Mouse (Mus musculus) midbrain, embryonic 16.5 days (tissue): ENCODE measurements around the gene Iqschfp. TPM values are rescaled to one million over a fixed set of nuclear protein-coding genes. Genes with fewer than 3 reads are reported as not detected.
A peak's percentile ranks its signal among the peaks of the same experiment; 100 is the strongest.

Experiments
- ATAC-seq: fragments of 200-750 bp; cut with Nextera tagmentation; 2 replicates; pipeline ENCODE4 v1.8.0; 2017; ENCODE audit warnings: moderate TSS enrichment
- H3K27ac ChIP-seq: fragments of 300-500 bp; sonication (generic); 2 replicates; pipeline ENCODE4 v1.5.1; 2014; ENCODE audit warnings: mild to moderate bottlenecking, low read length, mixed read lengths
- H3K27me3 ChIP-seq: fragments of 300-500 bp; sonication (generic); 2 replicates; pipeline ENCODE4 v1.6.1; 2014; ENCODE audit warnings: low read depth, low read length, mixed read lengths; ENCODE audit not compliant: control insufficient read depth, insufficient read depth
- H3K36me3 ChIP-seq: fragments of 300-500 bp; sonication (generic); 2 replicates; pipeline ENCODE4 v1.6.1; 2014; ENCODE audit warnings: mild to moderate bottlenecking, low read length, moderate library complexity, mixed read lengths; ENCODE audit not compliant: control insufficient read depth, insufficient read depth
- H3K4me1 ChIP-seq: fragments of 300-500 bp; sonication (generic); 2 replicates; pipeline ENCODE4 v1.6.1; 2014; ENCODE audit warnings: mild to moderate bottlenecking, low read length, mixed read lengths; ENCODE audit not compliant: control insufficient read depth, insufficient read depth
- H3K4me2 ChIP-seq: fragments of 300-500 bp; sonication (generic); 2 replicates; pipeline ENCODE4 v1.6.1; 2014; ENCODE audit warnings: mild to moderate bottlenecking, low read length, mixed read lengths
- H3K4me3 ChIP-seq: fragments of 300-500 bp; sonication (generic); 2 replicates; pipeline ENCODE4 v1.5.1; 2014; ENCODE audit warnings: low read depth, mild to moderate bottlenecking, low read length, moderate library complexity, mixed read lengths
- H3K9ac ChIP-seq: fragments of 300-500 bp; sonication (generic); 2 replicates; pipeline ENCODE4 v1.6.1; 2014; ENCODE audit warnings: low read depth, low read length, mixed read lengths
- H3K9me3 ChIP-seq: fragments of 300-500 bp; sonication (generic); replicated peaks from 2 replicates; pipeline ENCODE4 v1.6.1; 2014; ENCODE audit warnings: mild to moderate bottlenecking, low read length, mixed read lengths; ENCODE audit not compliant: control insufficient read depth, poor library complexity, severe bottlenecking
- WGBS: fragments of 180-500 bp; shearing (Covaris S2); extraction: QIAGEN DNeasy Blood & Tissue Kit; methylation state at CpG from one replicate; pipeline ENCODE4 v1.1.7; 2014; 5-methylcytosine and 5-hydroxymethylcytosine counted together
- polyA plus RNA-seq: library from polyadenylated mRNA; unstranded; fragments of >200 nt; fragmentation: Nextera tagmentation; extraction: Ambion mirVana; gene quantifications from 2 replicates; pipeline ENCODE4 v1.2.1, GENCODE M21; 2015

Gene Iqschfp
- polyA plus RNA-seq, 1 experiment from 2014 or later: 6.7 TPM

GRCm38 (mm10) chr3:68563922-68564321, 671.9 kb downstream of the Iqschfp start:
- Histone ChIP-seq H3K4me3 (no peak overlapping the region), H3K4me1 (peaks cover 4% of the 10 kb centered on the region; the same call in 1 of the 2 replicates), H3K27ac (no peak overlapping the region), H3K27me3 (no peaks in the 10 kb centered on the region), H3K9me3 (no peaks in the 10 kb centered on the region), H3K36me3 (no peaks in the 10 kb centered on the region), H3K4me2 (no peak overlapping the region), H3K9ac (no peak overlapping the region)
- 61% methylated on average over 8 of the region's 8 CpGs for WGBS
- peak; percentile 43; the same call in 1 of the 2 replicates for ATAC-seq

- Histone ChIP-seq H3K9ac (no peak overlapping the region), H3K4me1 (peaks cover 4% of the 10 kb centered on the region; the same call in 1 of the 2 replicates), H3K4me2 (no peak overlapping the region), H3K27me3 (no peaks in the 10 kb centered on the region), H3K36me3 (no peaks in the 10 kb centered on the region), H3K9me3 (no peaks in the 10 kb centered on the region), H3K4me3 (no peak overlapping the region), H3K27ac (no peak overlapping the region)
- WGBS: 44% methylated on average over 10 of the region's 10 CpGs
- no peak for ATAC-seq
Observed at GRCm38 (mm10) chr3:68564978-68565674, 673.1 kb downstream of the Iqschfp start.

DNA sequence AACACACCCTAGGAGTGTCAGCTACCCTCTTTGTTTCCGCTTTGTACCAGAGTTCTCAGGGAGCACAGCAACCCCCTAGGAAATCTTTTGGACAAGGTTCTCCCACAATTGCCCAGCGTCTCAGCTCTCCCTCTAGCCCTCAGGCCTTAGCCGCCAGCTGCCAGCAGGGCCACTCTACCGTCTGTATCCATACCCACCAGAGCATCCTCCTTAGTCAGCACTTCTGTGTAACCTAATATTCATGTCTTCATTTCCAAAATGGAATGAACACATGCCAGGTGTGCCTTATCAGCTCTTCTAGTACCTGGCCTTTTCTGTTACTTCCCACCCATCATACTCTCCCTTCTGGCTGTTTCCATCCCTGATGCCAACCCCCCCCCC, 673.6 kb downstream of the Iqschfp start:
- Histone ChIP-seq H3K27ac (no peak overlapping the region), H3K4me3 (no peak overlapping the region), H3K9ac (no peak overlapping the region), H3K4me1 (peaks cover 4% of the 10 kb centered on the region; the same call in 1 of the 2 replicates), H3K36me3 (no peaks in the 10 kb centered on the region), H3K4me2 (no peak overlapping the region), H3K27me3 (no peaks in the 10 kb centered on the region), H3K9me3 (no peaks in the 10 kb centered on the region)
- 0 out of 2 replicates have a peak, but pooled peaks have one; percentile 16 for ATAC-seq
- 34% methylated on average over 4 of the region's 4 CpGs for WGBS

- Histone ChIP-seq H3K4me2 (no peak overlapping the region), H3K9ac (no peak overlapping the region), H3K36me3 (no peaks in the 10 kb centered on the region), H3K27ac (no peak overlapping the region), H3K27me3 (no peaks in the 10 kb centered on the region), H3K4me3 (no peak overlapping the region), H3K4me1 (peaks cover 4% of the 10 kb centered on the region; the same call in 1 of the 2 replicates), H3K9me3 (no peaks in the 10 kb centered on the region)
- ATAC-seq: no peak
- WGBS: 84% methylated on average over 7 of the region's 7 CpGs
Observed at GRCm38 (mm10) chr3:68567581-68567980, 675.5 kb downstream of the Iqschfp start.

- H3K36me3 ChIP-seq: no peaks in the 10 kb centered on the region
- no peak overlapping the region for H3K9ac ChIP-seq
- no peak overlapping the region for H3K27ac ChIP-seq
- H3K4me3 ChIP-seq: no peak overlapping the region
- no peaks in the 10 kb centered on the region for H3K9me3 ChIP-seq
- H3K4me2 ChIP-seq: no peak overlapping the region
- peaks cover 5% of the 10 kb centered on the region; the same call in 1 of the 2 replicates for H3K4me1 ChIP-seq
- ATAC-seq: no peak
- WGBS: 85% methylated on average over 3 of the region's 3 CpGs
- H3K27me3 ChIP-seq: no peaks in the 10 kb centered on the region
Observed at GRCm38 (mm10) chr3:68568149-68568548, 676.1 kb downstream of the Iqschfp start.

DNA sequence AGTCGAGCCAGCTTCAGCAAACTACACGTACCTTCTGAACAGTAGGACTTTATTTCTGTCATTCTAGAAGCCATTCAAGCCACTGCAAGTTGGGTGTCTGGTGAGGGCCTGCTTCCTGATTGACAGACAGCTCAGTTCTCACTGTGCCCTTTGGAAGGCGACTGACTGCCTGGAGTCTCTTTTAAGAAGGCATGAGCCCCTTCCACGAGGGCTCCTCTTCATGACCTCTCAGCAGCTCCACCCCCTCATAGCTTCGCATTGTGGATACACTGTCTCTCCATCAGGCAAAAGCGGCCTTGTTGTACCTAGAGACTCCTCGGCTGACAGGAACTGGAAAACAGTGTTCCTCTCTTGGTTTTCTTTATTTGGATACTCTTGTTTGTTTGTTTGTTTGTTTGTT, 676.7 kb downstream of the Iqschfp start:
- Histone ChIP-seq H3K9ac (no peak overlapping the region), H3K4me2 (no peak overlapping the region)

DNA sequence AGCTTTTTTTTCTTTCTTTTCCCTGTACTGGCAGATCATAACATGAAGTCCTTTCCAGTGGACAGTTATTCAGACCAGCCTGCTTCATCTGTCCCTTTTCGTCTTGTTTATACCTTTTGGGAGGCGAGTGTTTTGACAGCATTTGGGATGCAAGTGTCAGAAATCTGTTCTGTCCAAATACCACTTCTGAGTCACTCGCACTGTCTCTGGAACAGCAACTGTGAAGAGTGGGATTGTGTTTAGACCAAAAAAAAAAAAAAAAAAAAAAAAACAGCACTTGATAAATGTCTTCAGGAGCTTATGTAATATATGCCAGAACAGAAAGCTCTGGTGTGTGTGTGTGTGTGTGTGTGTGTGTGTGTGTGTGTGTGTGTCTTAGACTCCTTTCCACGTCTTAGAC, 678.3 kb downstream of the Iqschfp start:
- no peak overlapping the region for H3K4me2 ChIP-seq
- H3K27ac ChIP-seq: no peak overlapping the region
- H3K36me3 ChIP-seq: no peaks in the 10 kb centered on the region
- H3K9me3 ChIP-seq: no peaks in the 10 kb centered on the region
- no peak overlapping the region for H3K9ac ChIP-seq
- 88% methylated on average over 4 of the region's 4 CpGs for WGBS
- H3K27me3 ChIP-seq: no peaks in the 10 kb centered on the region
- ATAC-seq: no peak
- no peak overlapping the region for H3K4me3 ChIP-seq
- H3K4me1 ChIP-seq: peaks cover 16% of the 10 kb centered on the region

More for the DNA sequence above, 676.7 kb downstream of the Iqschfp start:
- Histone ChIP-seq H3K27ac (no peak overlapping the region), H3K36me3 (no peaks in the 10 kb centered on the region), H3K4me1 (peaks cover 9% of the 10 kb centered on the region; the same call in 1 of the 2 replicates), H3K27me3 (no peaks in the 10 kb centered on the region), H3K4me3 (no peak overlapping the region), H3K9me3 (no peaks in the 10 kb centered on the region)
- 55% methylated on average over 7 of the region's 7 CpGs for WGBS
- no peak for ATAC-seq

- peak; percentile 95 for ATAC-seq
- H3K4me3 ChIP-seq: peak overlapping the region; percentile 51
- H3K4me1 ChIP-seq: peaks cover 34% of the 10 kb centered on the region
- peak overlapping the region; percentile 60 for H3K4me2 ChIP-seq
- H3K36me3 ChIP-seq: no peaks in the 10 kb centered on the region
- no peaks in the 10 kb centered on the region for H3K27me3 ChIP-seq
- 4% methylated on average over 28 of the region's 28 CpGs for WGBS
- no peaks in the 10 kb centered on the region for H3K9me3 ChIP-seq
- H3K9ac ChIP-seq: peak overlapping the region; percentile 86
- peak overlapping the region; percentile 95 for H3K27ac ChIP-seq
Observed at GRCm38 (mm10) chr3:68572249-68573225, 680.5 kb downstream of the Iqschfp start.
